Mouse (Mus musculus): ENCODE measurements around the gene Tdrkh. TPM values are rescaled to one million over a fixed set of nuclear protein-coding genes. Genes with fewer than 3 reads are reported as not detected.
A peak's percentile ranks its signal among the peaks of the same experiment; 100 is the strongest.

Tdrkh gene
- polyA plus RNA-seq, 1 experiment from 2014 or later: 8.5 TPM

DNA sequence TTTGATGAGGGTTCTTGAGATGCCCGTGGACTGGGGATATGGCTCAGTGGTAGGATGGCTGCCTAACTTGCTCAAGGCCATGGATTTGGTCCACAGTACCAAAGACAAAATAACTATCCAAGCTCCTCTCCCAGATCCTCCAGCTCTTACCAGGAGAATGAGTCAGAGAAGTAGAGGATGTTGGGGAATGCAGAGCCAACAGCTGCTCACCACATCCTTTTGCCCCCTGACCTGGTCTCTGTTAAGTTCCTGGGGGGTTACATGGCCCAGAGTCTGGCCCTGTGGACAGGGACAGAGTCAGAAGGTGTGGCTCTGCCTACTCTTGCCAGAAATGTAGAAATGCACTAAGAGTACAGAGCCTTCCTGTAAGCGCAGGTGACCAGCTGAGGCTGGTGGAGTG, 46.8 kb downstream of the Tdrkh start:
- peaks cover 7% of the 10 kb centered on the region for H3K27me3 ChIP-seq (replicated peaks)
- H3K36me3 ChIP-seq: no peaks in the 10 kb centered on the region
- H3K4me2 ChIP-seq: no peak overlapping the region
- H3K4me1 ChIP-seq (replicated peaks): peaks cover 5% of the 10 kb centered on the region; the same call in 1 of the 2 replicates
- H3K27ac ChIP-seq (ENCODE audit: poor library complexity, severe bottlenecking): no peak overlapping the region
- H3K9me3 ChIP-seq (replicated peaks): peaks cover 4% of the 10 kb centered on the region
- no peak for ATAC-seq (ENCODE audit: insufficient number of reproducible peaks, low FRiP score)
- whole genome bisulfite sequencing: 90% methylated on average over 2 of the region's 2 CpGs
- no peak overlapping the region for H3K9ac ChIP-seq
- no peak overlapping the region for H3K4me3 ChIP-seq

DNA sequence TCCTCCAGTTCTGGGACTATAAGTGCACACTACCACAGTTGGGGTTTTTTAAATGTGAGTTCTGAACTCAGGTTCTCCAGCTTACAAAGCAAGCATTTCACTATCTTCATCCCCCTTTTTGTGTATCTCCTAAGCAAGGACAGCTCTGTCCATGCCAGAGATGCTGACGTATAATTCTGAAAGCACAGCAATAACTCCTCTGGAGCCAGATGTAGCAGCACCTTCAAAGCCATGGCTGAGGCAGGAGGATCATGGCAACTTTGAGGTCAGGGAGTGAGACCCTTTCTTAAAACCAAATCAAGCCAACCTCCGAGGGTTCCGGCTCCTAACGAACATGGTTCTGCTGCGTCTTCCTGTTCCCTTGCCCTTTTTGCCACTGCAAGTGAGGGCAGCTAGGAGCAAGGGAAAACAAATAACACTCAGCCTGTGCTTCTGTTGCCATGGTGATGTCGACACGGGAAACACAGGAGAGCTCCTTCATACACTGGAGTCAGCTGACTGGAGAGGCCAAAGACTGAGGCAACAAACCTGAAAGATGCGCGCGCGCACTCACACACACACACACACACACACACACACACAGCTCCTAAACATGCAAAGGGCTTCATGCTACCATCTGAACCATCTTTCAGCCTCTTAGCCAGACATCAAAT, 51.0 kb downstream of the Tdrkh start:
- WGBS: 51% methylated on average over 11 of the region's 11 CpGs
- ATAC-seq (ENCODE audit: insufficient number of reproducible peaks, low FRiP score): peak; percentile 33; the same call in 1 of the 2 replicates
- H3K9me3 ChIP-seq (replicated peaks): 0 out of 2 replicates have a peak, but pooled peaks cover under 1% of the 10 kb centered on the region

DNA sequence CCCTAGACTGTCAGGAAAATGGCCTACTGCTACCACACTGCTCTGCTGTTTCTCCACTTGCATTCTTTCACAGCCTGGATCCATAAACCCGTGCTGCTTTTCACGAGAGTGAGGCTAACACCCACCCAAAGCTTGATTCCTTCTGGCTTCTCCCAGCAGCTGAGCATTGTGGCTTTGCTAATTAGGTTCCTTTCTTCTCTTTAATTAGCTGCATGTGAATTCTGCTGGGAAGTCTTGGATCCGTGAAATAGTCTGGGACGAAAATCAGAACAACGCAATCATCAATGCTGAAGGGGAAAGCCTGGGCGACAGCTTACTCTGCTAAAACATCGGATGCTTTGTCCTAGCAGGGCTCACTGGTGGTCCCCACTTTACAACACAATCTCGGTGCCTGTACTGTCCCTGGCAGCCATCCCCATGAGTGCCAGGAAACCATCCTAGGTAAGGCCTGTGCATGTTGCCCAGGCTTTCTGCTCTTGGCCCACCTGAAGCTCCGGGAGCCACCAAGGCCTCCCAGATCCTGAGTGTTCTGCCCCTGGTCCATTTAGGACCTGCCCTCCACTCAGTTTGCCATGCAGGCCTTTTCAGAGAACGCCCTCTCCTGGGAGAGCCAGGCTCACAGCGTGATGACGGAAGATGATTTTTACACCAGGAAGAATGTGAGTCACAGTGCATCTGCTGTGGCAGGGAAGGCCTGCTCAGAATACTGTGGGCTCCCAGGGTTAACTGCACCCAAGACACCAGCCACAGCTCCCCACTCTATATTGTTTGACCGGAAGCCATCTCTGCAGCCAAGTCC, 52.8 kb downstream of the Tdrkh start:
- peaks cover 5% of the 10 kb centered on the region; the same call in 1 of the 2 replicates for H3K4me1 ChIP-seq (replicated peaks)
- H3K4me2 ChIP-seq: no peak overlapping the region
- H3K36me3 ChIP-seq: no peaks in the 10 kb centered on the region
- no peak overlapping the region for H3K9ac ChIP-seq
- ATAC-seq (ENCODE audit: insufficient number of reproducible peaks, low FRiP score): no peak
- 70% methylated on average over 13 of the region's 13 CpGs for WGBS
- no peak overlapping the region for H3K27ac ChIP-seq (ENCODE audit: poor library complexity, severe bottlenecking)
- H3K27me3 ChIP-seq (replicated peaks): no peaks in the 10 kb centered on the region
- H3K9me3 ChIP-seq (replicated peaks): no peaks in the 10 kb centered on the region
- no peak overlapping the region for H3K4me3 ChIP-seq

More for the DNA sequence above, 51.0 kb downstream of the Tdrkh start:
- H3K27ac ChIP-seq (ENCODE audit: poor library complexity, severe bottlenecking): no peak overlapping the region
- H3K36me3 ChIP-seq: no peaks in the 10 kb centered on the region
- H3K4me2 ChIP-seq: no peak overlapping the region
- H3K4me1 ChIP-seq (replicated peaks): peaks cover 5% of the 10 kb centered on the region; the same call in 1 of the 2 replicates
- H3K9ac ChIP-seq: no peak overlapping the region
- no peaks in the 10 kb centered on the region for H3K27me3 ChIP-seq (replicated peaks)
- no peak overlapping the region for H3K4me3 ChIP-seq

DNA sequence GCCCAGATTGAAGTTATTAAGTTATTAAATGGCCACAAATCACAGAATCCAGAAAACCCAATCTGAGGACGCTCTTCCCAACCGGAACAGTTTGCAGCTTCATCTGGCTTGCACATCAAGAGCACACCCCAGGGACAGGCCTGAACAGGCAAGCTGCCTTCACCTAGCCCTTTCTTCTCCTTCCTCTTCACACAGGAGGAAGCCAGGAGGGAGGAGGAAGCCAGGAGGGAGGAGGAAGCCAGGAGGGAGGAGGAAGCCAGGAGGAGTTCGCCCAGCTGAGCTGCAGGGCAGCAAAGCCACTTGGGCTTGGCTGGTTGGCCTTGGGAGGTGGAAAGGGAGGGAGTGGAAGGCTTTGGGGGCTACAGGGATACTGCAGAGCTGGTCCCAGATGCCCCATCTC, 55.9 kb downstream of the Tdrkh start:
- Histone ChIP-seq H3K4me1 (replicated peaks) (peaks cover 23% of the 10 kb centered on the region), H3K9me3 (replicated peaks) (no peaks in the 10 kb centered on the region), H3K4me3 (no peak overlapping the region), H3K36me3 (no peaks in the 10 kb centered on the region), H3K27me3 (replicated peaks) (no peaks in the 10 kb centered on the region), H3K4me2 (no peak overlapping the region), H3K27ac (ENCODE audit: poor library complexity, severe bottlenecking) (no peak overlapping the region), H3K9ac (no peak overlapping the region)
- WGBS: 51% methylated on average over 3 of the region's 3 CpGs
- no peak for ATAC-seq (ENCODE audit: insufficient number of reproducible peaks, low FRiP score)

DNA sequence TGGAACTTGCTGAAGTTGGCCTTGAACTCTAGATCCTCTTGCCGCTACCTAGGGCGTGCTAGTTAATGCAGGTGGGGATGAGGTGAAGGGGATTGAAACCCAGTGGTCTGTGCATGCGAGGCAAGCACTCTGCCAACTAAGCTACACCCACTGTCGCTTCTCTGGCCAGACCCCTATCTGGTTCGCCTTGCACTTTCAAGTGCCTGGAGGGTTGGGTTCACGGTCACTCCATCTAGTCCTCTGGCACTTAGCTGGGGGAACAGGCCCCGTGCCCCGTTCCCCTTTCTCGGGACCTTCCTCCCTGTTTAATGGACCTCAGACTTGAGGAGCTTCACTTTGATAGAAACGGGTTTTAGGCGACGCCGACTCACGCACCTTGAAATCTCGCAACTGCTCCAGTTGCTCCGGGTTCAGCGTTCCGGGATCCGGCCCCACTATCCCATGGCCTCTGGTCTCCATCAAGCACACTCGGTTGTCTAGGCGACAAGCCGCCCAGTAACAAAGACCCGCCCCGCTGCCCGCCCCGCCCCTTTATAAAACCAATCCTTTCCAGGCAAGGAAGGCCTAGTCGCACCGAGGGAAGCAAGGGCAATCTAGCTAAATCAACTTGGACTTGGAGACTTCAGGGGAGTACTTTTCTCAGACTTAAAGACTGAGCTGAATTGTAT, 59.5 kb downstream of the Tdrkh start:
- Histone ChIP-seq H3K9ac (peak overlapping the region; percentile 53; the same call in 1 of the 2 replicates), H3K36me3 (no peaks in the 10 kb centered on the region), H3K9me3 (replicated peaks) (no peaks in the 10 kb centered on the region), H3K4me3 (peak overlapping the region; percentile 35), H3K27ac (ENCODE audit: poor library complexity, severe bottlenecking) (peak overlapping the region; percentile 71), H3K27me3 (replicated peaks) (no peaks in the 10 kb centered on the region), H3K4me1 (replicated peaks) (peaks cover 35% of the 10 kb centered on the region), H3K4me2 (peak overlapping the region; percentile 76)
- peak; percentile 78 for ATAC-seq (ENCODE audit: insufficient number of reproducible peaks, low FRiP score)
- 7% methylated on average over 28 of the region's 28 CpGs for WGBS

DNA sequence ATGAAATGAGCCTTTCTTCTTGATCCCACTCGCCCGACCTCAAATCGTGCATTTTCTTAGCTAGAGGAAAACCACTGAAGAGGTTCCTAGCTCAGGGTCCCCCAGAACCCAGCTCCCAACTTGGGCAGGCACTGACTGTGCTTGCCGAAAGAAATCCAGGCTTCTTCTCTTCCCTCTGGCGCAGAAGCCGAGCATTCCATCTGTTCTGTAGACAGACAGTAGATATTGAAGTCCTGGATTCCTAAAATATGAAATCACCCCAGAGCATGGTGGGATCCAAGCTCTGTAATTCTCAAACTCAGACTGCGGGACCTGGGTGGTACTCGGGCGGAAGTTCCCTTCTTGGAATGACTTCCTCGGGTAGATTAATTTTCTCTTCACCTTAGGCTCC, 60.0 kb downstream of the Tdrkh start:
- peak overlapping the region; percentile 53; the same call in 1 of the 2 replicates for H3K9ac ChIP-seq
- H3K36me3 ChIP-seq: no peaks in the 10 kb centered on the region
- peak overlapping the region; percentile 76 for H3K4me2 ChIP-seq
- no peaks in the 10 kb centered on the region for H3K9me3 ChIP-seq (replicated peaks)
- H3K27me3 ChIP-seq (replicated peaks): peaks cover 2% of the 10 kb centered on the region; the same call in 1 of the 2 replicates
- ATAC-seq (ENCODE audit: insufficient number of reproducible peaks, low FRiP score): no peak
- peak overlapping the region; percentile 35; the same call in 1 of the 2 replicates for H3K4me3 ChIP-seq
- 30% methylated on average over 10 of the region's 10 CpGs for WGBS
- H3K27ac ChIP-seq (ENCODE audit: poor library complexity, severe bottlenecking): peak overlapping the region; percentile 71
- H3K4me1 ChIP-seq (replicated peaks): peaks cover 36% of the 10 kb centered on the region

DNA sequence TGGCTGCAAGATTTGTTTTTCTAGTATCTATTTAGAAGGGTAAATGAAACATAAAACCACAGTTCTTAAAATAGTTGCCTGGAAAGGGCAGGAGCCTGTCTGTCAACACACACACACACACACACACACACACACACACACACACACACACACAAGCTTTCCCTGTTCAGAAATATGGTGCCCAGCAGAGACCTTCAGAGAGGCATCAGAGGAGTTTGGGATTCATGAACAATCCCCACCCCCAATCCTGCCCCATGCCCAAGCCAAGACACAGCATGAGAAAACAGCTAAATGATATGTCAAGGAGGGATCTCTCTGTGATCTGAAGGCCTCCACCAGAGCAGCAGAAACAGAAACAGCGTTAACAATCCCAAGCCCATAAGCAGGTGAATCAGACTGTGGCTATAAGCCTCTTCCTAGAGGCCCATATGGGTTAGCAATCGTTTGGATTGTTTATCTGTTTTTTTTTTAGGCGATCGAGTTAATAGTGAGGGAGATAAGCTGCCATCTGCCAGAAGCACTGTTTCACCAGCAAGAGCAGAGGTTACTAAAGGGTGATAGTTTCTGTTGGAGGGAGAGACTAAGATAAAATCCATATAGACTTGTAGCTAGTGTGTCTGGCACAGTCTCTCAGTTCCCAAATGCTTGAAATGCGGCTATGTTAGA, 60.6 kb downstream of the Tdrkh start:
- H3K27ac ChIP-seq (ENCODE audit: poor library complexity, severe bottlenecking): peak overlapping the region; percentile 29; the same call in 1 of the 2 replicates
- peaks cover 8% of the 10 kb centered on the region for H3K27me3 ChIP-seq (replicated peaks)
- no peak overlapping the region for H3K4me3 ChIP-seq
- 31% methylated on average over 5 of the region's 5 CpGs for WGBS
- H3K9me3 ChIP-seq (replicated peaks): no peaks in the 10 kb centered on the region
- peaks cover 40% of the 10 kb centered on the region for H3K4me1 ChIP-seq (replicated peaks)
- no peak overlapping the region for H3K9ac ChIP-seq
- H3K36me3 ChIP-seq: no peaks in the 10 kb centered on the region
- ATAC-seq (ENCODE audit: insufficient number of reproducible peaks, low FRiP score): no peak
- no peak overlapping the region for H3K4me2 ChIP-seq

DNA sequence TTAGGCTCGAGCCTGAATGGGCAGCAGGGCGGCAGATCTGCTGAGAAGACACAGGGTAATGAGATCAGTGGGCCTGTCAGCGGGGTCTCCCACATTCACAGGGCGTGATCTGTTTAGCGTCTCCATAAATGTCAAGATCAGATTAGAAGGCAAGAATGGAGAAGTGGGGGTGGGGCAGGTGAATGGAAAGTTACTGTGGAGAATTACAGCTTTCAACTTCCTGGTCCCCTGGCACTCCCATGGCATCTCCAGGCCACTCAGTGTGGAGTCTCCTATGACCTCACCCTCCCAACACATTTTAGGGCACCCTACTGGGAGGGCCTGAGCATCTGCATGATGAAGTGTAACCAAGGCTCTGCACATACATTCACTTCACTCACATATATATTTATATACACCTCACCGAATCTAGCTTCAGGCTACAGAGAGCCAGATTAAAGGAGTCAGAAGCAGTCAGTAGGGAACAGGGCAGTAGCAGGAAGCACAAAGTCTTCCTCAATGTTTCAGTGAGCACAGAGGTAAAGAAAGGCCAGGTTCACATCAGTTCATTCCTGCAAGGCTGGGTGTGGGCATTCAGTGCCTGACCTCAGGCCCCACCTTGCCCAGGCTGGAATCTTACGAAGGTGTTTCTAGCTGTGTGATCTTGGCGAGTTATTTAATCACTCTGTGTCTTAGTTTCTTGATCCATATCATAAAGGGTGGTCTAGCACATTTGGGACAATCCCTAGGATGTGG, 63.4 kb downstream of the Tdrkh start:
- Histone ChIP-seq H3K36me3 (no peaks in the 10 kb centered on the region), H3K4me3 (no peak overlapping the region), H3K27me3 (replicated peaks) (peaks cover 35% of the 10 kb centered on the region), H3K4me1 (replicated peaks) (peaks cover 49% of the 10 kb centered on the region), H3K4me2 (no peak overlapping the region), H3K27ac (ENCODE audit: poor library complexity, severe bottlenecking) (no peak overlapping the region), H3K9me3 (replicated peaks) (no peaks in the 10 kb centered on the region), H3K9ac (no peak overlapping the region)
- WGBS: 40% methylated on average over 8 of the region's 8 CpGs
- no peak for ATAC-seq (ENCODE audit: insufficient number of reproducible peaks, low FRiP score)

DNA sequence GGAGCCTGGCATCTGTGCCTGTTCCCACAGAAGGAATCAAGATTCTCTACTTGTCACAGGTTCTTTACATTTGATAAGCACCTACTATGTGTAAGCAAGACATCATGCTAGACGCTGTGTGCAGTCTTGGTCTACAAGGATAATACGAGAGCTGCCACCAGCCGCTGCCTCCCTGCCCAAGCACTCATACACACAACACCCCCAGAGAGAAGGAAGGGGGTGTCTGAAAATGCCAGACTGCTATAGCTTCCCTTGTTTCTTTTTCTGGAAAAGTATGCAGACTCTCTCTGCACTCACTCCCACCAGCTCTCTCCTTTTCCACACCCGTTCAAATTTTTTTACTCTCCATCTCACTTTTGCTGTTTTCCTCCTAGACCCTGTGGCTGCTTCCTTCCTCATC, 64.4 kb downstream of the Tdrkh start:
- Histone ChIP-seq H3K27me3 (replicated peaks) (peaks cover 35% of the 10 kb centered on the region), H3K9me3 (replicated peaks) (no peaks in the 10 kb centered on the region), H3K9ac (no peak overlapping the region), H3K4me2 (no peak overlapping the region), H3K4me1 (replicated peaks) (peaks cover 50% of the 10 kb centered on the region), H3K4me3 (no peak overlapping the region), H3K36me3 (no peaks in the 10 kb centered on the region), H3K27ac (ENCODE audit: poor library complexity, severe bottlenecking) (no peak overlapping the region)
- 59% methylated on average over 4 of the region's 4 CpGs for whole genome bisulfite sequencing
- no peak for ATAC-seq (ENCODE audit: insufficient number of reproducible peaks, low FRiP score)

DNA sequence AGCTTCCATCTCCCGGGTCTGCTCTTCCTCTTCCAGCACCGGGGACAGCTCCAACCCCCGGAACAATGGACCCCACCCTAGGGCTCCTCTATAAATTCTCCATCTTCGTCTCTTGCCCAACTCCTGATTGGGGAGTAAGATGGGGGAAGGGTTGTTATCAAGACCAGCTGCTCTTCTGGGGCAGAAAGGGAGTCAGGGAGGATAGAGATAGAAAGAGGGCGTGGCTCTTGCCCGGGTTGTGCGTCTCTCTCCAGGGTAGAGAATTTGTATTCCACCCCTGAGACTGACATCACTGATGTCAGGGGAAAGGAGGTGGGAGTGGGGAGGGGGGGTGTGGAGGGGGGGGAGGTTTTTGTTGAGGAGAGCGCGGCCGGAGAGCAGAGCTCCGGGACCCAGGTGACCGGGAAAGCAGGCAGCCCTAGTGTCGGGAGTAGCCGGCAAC, 64.9 kb downstream of the Tdrkh start, which contains the start of gene Celf3:
Celf3 (plus strand) TSS at position 315 of the 442 bp plus-strand sequence.
- no peak within 1 kb of the TSS for H3K27ac ChIP-seq (ENCODE audit: poor library complexity, severe bottlenecking)
- H3K36me3 ChIP-seq: no peaks in the 10 kb centered on the region
- H3K9ac ChIP-seq: no peak within 1 kb of the TSS
- no peak; the same call in 1 of the 2 replicates for ATAC-seq (ENCODE audit: insufficient number of reproducible peaks, low FRiP score)
- whole genome bisulfite sequencing: 2% methylated on average over 14 of the region's 14 CpGs
- H3K4me3 ChIP-seq: no peak within 1 kb of the TSS
- peaks cover 35% of the 10 kb centered on the region for H3K27me3 ChIP-seq (replicated peaks)
- H3K4me1 ChIP-seq (replicated peaks): peaks cover 50% of the 10 kb centered on the region
- H3K9me3 ChIP-seq (replicated peaks): no peaks in the 10 kb centered on the region
- peak within 1 kb of the TSS; percentile 38 for H3K4me2 ChIP-seq
